Mouse (Mus musculus) lung, embryonic 14.5 days (tissue): Measurements from ENCODE around the gene Vat1. TPM values are rescaled to one million over a fixed set of nuclear protein-coding genes. Genes with fewer than 3 reads are reported as not detected.
"Not testable (repeated sequence)": the region's sequence is repeated elsewhere in the genome, so short reads cannot be mapped to it uniquely, and the experiment has no call there.

Source experiments
- ATAC-seq: fragments of 200-750 bp; cut with Nextera tagmentation; 2 replicates; pipeline ENCODE4 v1.8.0; 2017; ENCODE audit warnings: mild to moderate bottlenecking, moderate TSS enrichment, moderate library complexity; ENCODE audit not compliant: insufficient read depth
- DNase-seq: peaks from one replicate; pipeline ENCODE4 v3.0.0-alpha.2; 2015
- H3K27ac ChIP-seq: fragments of 300-500 bp; sonication (generic); 2 replicates; pipeline ENCODE4 v1.5.1; 2014; ENCODE audit warnings: low read depth, mild to moderate bottlenecking, moderate library complexity
- H3K27me3 ChIP-seq: fragments of 300-500 bp; sonication (generic); 2 replicates; pipeline ENCODE4 v1.6.1; 2014; ENCODE audit warnings: low read length, control low read depth; ENCODE audit not compliant: insufficient read depth
- H3K36me3 ChIP-seq: fragments of 300-500 bp; sonication (generic); 2 replicates; pipeline ENCODE4 v1.6.1; 2014; ENCODE audit warnings: control low read depth; ENCODE audit not compliant: insufficient read depth
- H3K4me1 ChIP-seq: fragments of 300-500 bp; sonication (generic); 2 replicates; pipeline ENCODE4 v1.6.1; 2014; ENCODE audit warnings: antibody characterized with exemption, control low read depth; ENCODE audit not compliant: insufficient read depth
- H3K4me2 ChIP-seq: fragments of 300-500 bp; sonication (generic); 2 replicates; pipeline ENCODE4 v1.6.1; 2014; ENCODE audit warnings: mild to moderate bottlenecking
- H3K4me3 ChIP-seq: fragments of 300-500 bp; sonication (generic); 2 replicates; pipeline ENCODE4 v1.5.1; 2014; ENCODE audit warnings: low read depth, low read length
- H3K9ac ChIP-seq: fragments of 300-500 bp; sonication (generic); 2 replicates; pipeline ENCODE4 v1.6.1; 2014
- H3K9me3 ChIP-seq: fragments of 300-500 bp; sonication (generic); 2 replicates; pipeline ENCODE4 v1.6.1; 2016; ENCODE audit warnings: low read depth, low read length, control low read depth
- CTCF ChIP-seq: IDR thresholded peaks from 2 replicates; pipeline ENCODE4 v1.5.1; 2016; ENCODE audit warnings: antibody characterized with exemption, low read depth
- WGBS: fragments of 180-500 bp; shearing (Covaris S2); extraction: QIAGEN DNeasy Blood & Tissue Kit; methylation state at CpG from one replicate; pipeline ENCODE4 v1.1.7; 2014; 5-methylcytosine and 5-hydroxymethylcytosine counted together
- polyA plus RNA-seq: library from polyadenylated mRNA; unstranded; fragments of >200 nt; fragmentation: Nextera tagmentation; extraction: Ambion mirVana; gene quantifications from 2 replicates; pipeline ENCODE4 v1.2.1, GENCODE M21; 2014

Gene Vat1
- polyA plus RNA-seq, 1 experiment from 2014 or later: 36.3 TPM

DNA sequence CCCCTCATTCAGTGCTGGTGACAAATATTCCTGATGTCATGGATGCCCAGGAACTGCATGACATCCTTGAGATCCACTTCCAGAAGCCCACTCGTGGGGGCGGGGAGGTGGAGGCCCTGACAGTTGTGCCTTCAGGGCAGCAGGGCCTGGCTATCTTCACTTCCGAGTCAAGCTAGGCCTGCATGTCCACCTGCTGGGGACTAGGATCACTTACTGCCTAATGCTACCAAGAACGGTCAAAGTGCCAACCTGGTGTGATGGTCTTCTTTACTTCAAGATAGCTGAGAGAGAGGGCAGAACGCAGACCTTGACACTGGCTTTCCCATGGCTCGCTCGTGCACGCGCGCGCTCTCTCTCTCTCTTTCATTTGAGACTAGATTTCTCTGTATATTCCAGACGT is 7.8 kb downstream of the Vat1 start:
- 82% methylated on average over 12 of the region's 12 CpGs for WGBS
- Histone ChIP-seq H3K27ac (no peak overlapping the region), H3K4me1 (peaks cover 8% of the 10 kb centered on the region; the same call in 1 of the 2 replicates), H3K27me3 (no peaks in the 10 kb centered on the region), H3K9ac (no peak overlapping the region), H3K4me2 (no peak overlapping the region), H3K4me3 (no peak overlapping the region), H3K9me3 (no peaks in the 10 kb centered on the region), H3K36me3 (peaks cover 26% of the 10 kb centered on the region; the same call in 1 of the 2 replicates)
- ATAC-seq: no peak
- DNase-seq: no peak
- no peak for TF ChIP-seq CTCF

DNA sequence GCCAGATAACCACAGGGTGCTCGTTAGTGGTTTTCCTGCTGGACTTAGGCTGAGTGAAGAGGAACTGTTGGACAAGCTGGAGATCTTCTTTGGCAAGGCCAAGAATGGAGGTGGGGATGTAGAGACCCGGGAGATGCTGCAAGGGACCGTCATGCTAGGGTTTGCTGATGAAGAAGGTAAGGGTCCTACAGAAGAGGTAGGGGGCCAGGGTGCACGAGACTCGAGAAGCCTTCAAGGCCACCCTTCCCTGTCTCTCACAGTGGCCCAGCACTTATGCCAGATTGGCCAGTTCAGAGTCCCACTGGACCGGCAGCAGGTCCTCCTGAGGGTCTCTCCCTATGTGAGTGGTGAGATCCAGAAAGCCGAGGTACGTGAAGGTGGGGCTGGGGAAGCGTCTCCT is 8.4 kb downstream of the Vat1 start:
- Histone ChIP-seq H3K4me2 (no peak overlapping the region), H3K9me3 (no peaks in the 10 kb centered on the region), H3K27me3 (no peaks in the 10 kb centered on the region), H3K27ac (no peak overlapping the region), H3K4me3 (no peak overlapping the region), H3K9ac (no peak overlapping the region), H3K4me1 (peaks cover 8% of the 10 kb centered on the region; the same call in 1 of the 2 replicates), H3K36me3 (peaks cover 25% of the 10 kb centered on the region; the same call in 1 of the 2 replicates)
- 83% methylated on average over 9 of the region's 9 CpGs for WGBS
- no peak for TF ChIP-seq CTCF
- ATAC-seq (no peak), DNase-seq (no peak)

- no peak overlapping the region for H3K9ac ChIP-seq
- H3K4me1 ChIP-seq: 0 out of 2 replicates have a peak, but pooled peaks cover 3% of the 10 kb centered on the region
- H3K4me3 ChIP-seq: no peak overlapping the region
- H3K27me3 ChIP-seq: no peaks in the 10 kb centered on the region
- ATAC-seq (no peak), DNase-seq (no peak)
- H3K27ac ChIP-seq: no peak overlapping the region
- TF ChIP-seq CTCF: no peak
- H3K36me3 ChIP-seq: peaks cover 10% of the 10 kb centered on the region; the same call in 1 of the 2 replicates
- H3K9me3 ChIP-seq: no peaks in the 10 kb centered on the region
- H3K4me2 ChIP-seq: no peak overlapping the region
- WGBS: 79% methylated on average over 7 of the region's 7 CpGs
These were observed 10.4 kb downstream of the Vat1 start for GRCm38 (mm10) chr11:101455627-101456026.

DNA sequence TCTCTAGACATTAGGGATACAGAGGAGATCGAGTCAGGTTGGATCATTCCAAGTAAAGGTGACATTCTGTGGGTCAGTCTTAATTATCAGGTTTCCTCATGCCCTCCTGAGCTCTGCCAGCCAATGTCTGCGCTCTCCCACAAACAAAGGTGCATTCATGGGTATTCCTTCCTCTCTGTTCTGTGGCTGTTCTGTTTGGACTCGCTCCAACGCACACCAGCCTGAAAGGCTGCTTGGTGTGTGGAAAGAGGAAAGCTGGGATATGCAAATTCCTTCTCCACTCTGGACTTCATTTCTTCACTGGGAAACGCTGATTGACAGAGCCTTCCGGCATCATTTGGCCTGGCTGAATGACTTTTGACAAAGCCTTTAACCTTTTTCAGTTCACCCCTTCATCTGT is 11.3 kb downstream of the Vat1 start:
- Histone ChIP-seq H3K27me3 (no peaks in the 10 kb centered on the region), H3K9ac (no peak overlapping the region), H3K4me3 (no peak overlapping the region), H3K4me1 (0 out of 2 replicates have a peak, but pooled peaks cover 3% of the 10 kb centered on the region), H3K9me3 (no peaks in the 10 kb centered on the region), H3K4me2 (no peak overlapping the region), H3K27ac (no peak overlapping the region), H3K36me3 (0 out of 2 replicates have a peak, but pooled peaks cover 4% of the 10 kb centered on the region)
- DNase-seq: peak; percentile 33
- ATAC-seq: no peak
- WGBS: 67% methylated on average over 6 of the region's 6 CpGs
- TF ChIP-seq CTCF: no peak

DNA sequence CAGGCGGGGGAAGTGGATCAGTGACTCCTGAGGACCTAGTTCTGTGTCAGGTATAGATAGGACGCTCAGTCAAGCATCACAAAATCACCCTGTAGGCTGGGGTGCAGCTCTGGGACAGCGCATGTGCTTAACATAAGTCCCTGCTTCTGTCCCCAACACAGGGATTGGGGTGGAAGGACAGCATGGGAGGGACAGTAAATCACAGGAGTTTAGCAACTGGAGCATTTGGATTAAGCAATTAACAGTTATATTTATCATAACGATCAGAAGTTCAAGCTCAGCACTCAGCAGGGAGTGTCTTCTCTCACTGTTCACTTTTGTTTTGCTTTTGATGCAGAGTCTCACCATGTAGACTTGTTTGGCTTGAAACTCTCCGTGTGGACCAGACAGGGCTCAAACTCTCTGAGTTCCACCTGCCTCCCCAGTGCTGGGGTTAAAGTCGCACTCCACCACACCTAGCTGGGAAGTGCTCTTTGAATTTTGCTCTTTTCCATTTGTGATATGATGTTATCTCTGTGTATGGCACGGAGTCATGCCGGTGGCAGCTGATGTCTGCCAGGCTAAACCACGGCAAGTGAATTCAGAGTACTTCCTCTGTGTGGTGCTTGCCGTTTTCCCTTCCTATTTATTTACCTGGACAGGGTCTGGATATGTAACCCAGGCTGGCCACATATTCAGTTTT is 13.8 kb downstream of the Vat1 start:
- no peak for TF ChIP-seq CTCF
- no peak overlapping the region for H3K4me3 ChIP-seq
- no peak overlapping the region for H3K9ac ChIP-seq
- WGBS: 60% methylated on average over 10 of the region's 10 CpGs
- ATAC-seq: no peak
- no peak overlapping the region for H3K4me2 ChIP-seq
- H3K27ac ChIP-seq: no peak overlapping the region
- H3K36me3 ChIP-seq: no peaks in the 10 kb centered on the region
- no peak for DNase-seq
- no peaks in the 10 kb centered on the region for H3K27me3 ChIP-seq
- no peaks in the 10 kb centered on the region for H3K9me3 ChIP-seq
- H3K4me1 ChIP-seq: 0 out of 2 replicates have a peak, but pooled peaks cover 3% of the 10 kb centered on the region

- H3K9me3 ChIP-seq: no peaks in the 10 kb centered on the region
- H3K4me2 ChIP-seq: no peak overlapping the region
- no peaks in the 10 kb centered on the region for H3K27me3 ChIP-seq
- no peak for TF ChIP-seq CTCF
- H3K36me3 ChIP-seq: no peaks in the 10 kb centered on the region
- no peak overlapping the region for H3K4me3 ChIP-seq
- H3K4me1 ChIP-seq: 0 out of 2 replicates have a peak, but pooled peaks cover 3% of the 10 kb centered on the region
- DNase-seq: no peak
- ATAC-seq: no peak
- H3K27ac ChIP-seq: no peak overlapping the region
- WGBS: 87% methylated on average over 10 of the region's 10 CpGs
- H3K9ac ChIP-seq: no peak overlapping the region
These were observed 14.5 kb downstream of the Vat1 start for GRCm38 (mm10) chr11:101451536-101451935.

GRCm38 (mm10) chr11:101450394-101450793 is 15.6 kb downstream of the Vat1 start:
- TF ChIP-seq CTCF: peak; percentile 33
- Histone ChIP-seq H3K4me3 (no peak overlapping the region), H3K27me3 (no peaks in the 10 kb centered on the region), H3K36me3 (peaks cover 8% of the 10 kb centered on the region), H3K9ac (no peak overlapping the region), H3K4me2 (no peak overlapping the region), H3K4me1 (0 out of 2 replicates have a peak, but pooled peaks cover 3% of the 10 kb centered on the region), H3K27ac (no peak overlapping the region), H3K9me3 (no peaks in the 10 kb centered on the region)
- 67% methylated on average over 3 of the region's 3 CpGs for WGBS
- no peak for ATAC-seq
- DNase-seq: no peak

DNA sequence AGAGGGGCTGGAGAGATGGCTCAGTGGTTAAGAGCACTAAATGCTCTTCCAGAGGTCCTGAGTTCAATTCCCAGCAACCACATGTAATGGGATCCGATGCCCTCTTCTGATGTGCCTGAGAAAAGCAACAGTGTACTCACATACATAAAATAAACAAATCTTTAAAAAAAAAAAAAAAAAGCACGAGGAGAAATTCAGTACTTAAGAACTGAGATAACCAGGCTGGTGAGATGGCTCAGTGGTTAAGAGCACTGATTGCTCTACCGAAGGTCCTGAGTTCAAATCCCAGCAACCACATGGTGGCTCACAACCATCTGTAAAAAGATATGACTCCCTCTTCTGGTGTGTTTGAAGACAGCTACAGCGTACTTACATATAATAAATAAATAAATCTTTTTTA is 16.4 kb downstream of the Vat1 start:
- not testable (repeated sequence) for H3K4me1 ChIP-seq, H3K27me3 ChIP-seq, H3K9ac ChIP-seq, H3K4me3 ChIP-seq, H3K9me3 ChIP-seq, H3K4me2 ChIP-seq, DNase-seq, H3K27ac ChIP-seq, ATAC-seq
- H3K36me3 ChIP-seq: peaks cover 16% of the 10 kb centered on the region
- WGBS: 71% methylated on average over 4 of the region's 4 CpGs
